Mouse (Mus musculus): Measurements from ENCODE around the gene Xrn2. TPM values are rescaled to one million over a fixed set of nuclear protein-coding genes. Genes with fewer than 3 reads are reported as not detected.
A peak's percentile ranks its signal among the peaks of the same experiment; 100 is the strongest.

Xrn2 gene
- 62.9 and 68.2 TPM in 2 replicates for polyA plus RNA-seq (2015; fragmentation: Nextera tagmentation; extraction: Ambion mirVana)

GRCm38 (mm10) chr2:147012623-147013184 is at the start of gene Xrn2:
TSS of gene Xrn2 (plus strand) at chr2:147012996.
- Histone ChIP-seq H3K9ac (peak within 1 kb of the TSS; percentile 80), H3K36me3 (no peaks in the 10 kb centered on the region), H3K4me2 (peak within 1 kb of the TSS; percentile 66), H3K27ac (peak within 1 kb of the TSS; percentile 99), H3K9me3 (no peaks in the 10 kb centered on the region), H3K4me1 (peaks cover 11% of the 10 kb centered on the region; the same call in 1 of the 2 replicates), H3K27me3 (replicated peaks) (no peaks in the 10 kb centered on the region), H3K4me3 (replicated peaks) (peak within 1 kb of the TSS; percentile 77)
- under 1% methylated on average over 37 of the region's 37 CpGs for WGBS
- ATAC-seq (ENCODE audit: insufficient read depth, low FRiP score, low read depth), result peak; percentile 94

- no peak for ATAC-seq (ENCODE audit: insufficient read depth, low FRiP score, low read depth)
- H3K4me1 ChIP-seq, result no peaks in the 10 kb centered on the region
- H3K27ac ChIP-seq, result no peak overlapping the region
- H3K27me3 ChIP-seq (replicated peaks), result no peaks in the 10 kb centered on the region
- no peaks in the 10 kb centered on the region for H3K9me3 ChIP-seq
- H3K9ac ChIP-seq, result no peak overlapping the region
- no peaks in the 10 kb centered on the region for H3K36me3 ChIP-seq
- 79% methylated on average over 3 of the region's 3 CpGs for WGBS
- H3K4me2 ChIP-seq, result no peak overlapping the region
- H3K4me3 ChIP-seq (replicated peaks), result no peak overlapping the region
Observed at GRCm38 (mm10) chr2:146975024-146975423, 37.8 kb upstream of the Xrn2 start.

GRCm38 (mm10) chr2:146975453-146976028 is 37.3 kb upstream of the Xrn2 start:
- no peaks in the 10 kb centered on the region for H3K36me3 ChIP-seq
- H3K4me2 ChIP-seq, result no peak overlapping the region
- no peak for ATAC-seq (ENCODE audit: insufficient read depth, low FRiP score, low read depth)
- no peak overlapping the region for H3K9ac ChIP-seq
- H3K4me1 ChIP-seq, result no peaks in the 10 kb centered on the region
- H3K27me3 ChIP-seq (replicated peaks), result no peaks in the 10 kb centered on the region
- no peak overlapping the region for H3K27ac ChIP-seq
- H3K9me3 ChIP-seq, result no peaks in the 10 kb centered on the region
- WGBS, result 60% methylated on average over 3 of the region's 3 CpGs
- H3K4me3 ChIP-seq (replicated peaks), result no peak overlapping the region

GRCm38 (mm10) chr2:146982786-146983185 is 30.0 kb upstream of the Xrn2 start:
- WGBS, result 94% methylated on average over 2 of the region's 2 CpGs
- H3K27me3 ChIP-seq (replicated peaks), result no peaks in the 10 kb centered on the region
- no peak for ATAC-seq (ENCODE audit: insufficient read depth, low FRiP score, low read depth)
- H3K36me3 ChIP-seq, result no peaks in the 10 kb centered on the region
- no peaks in the 10 kb centered on the region for H3K4me1 ChIP-seq
- H3K9me3 ChIP-seq, result no peaks in the 10 kb centered on the region
- H3K4me3 ChIP-seq (replicated peaks), result no peak overlapping the region
- H3K9ac ChIP-seq, result no peak overlapping the region
- H3K4me2 ChIP-seq, result no peak overlapping the region
- H3K27ac ChIP-seq, result no peak overlapping the region

GRCm38 (mm10) chr2:146984831-146985230 is 28.0 kb upstream of the Xrn2 start:
- H3K4me3 ChIP-seq (replicated peaks), result no peak overlapping the region
- ATAC-seq (ENCODE audit: insufficient read depth, low FRiP score, low read depth), result no peak
- no peaks in the 10 kb centered on the region for H3K27me3 ChIP-seq (replicated peaks)
- H3K9me3 ChIP-seq, result no peaks in the 10 kb centered on the region
- no peak overlapping the region for H3K9ac ChIP-seq
- H3K4me2 ChIP-seq, result no peak overlapping the region
- WGBS, result 94% methylated on average over 2 of the region's 2 CpGs
- no peak overlapping the region for H3K27ac ChIP-seq
- H3K4me1 ChIP-seq, result no peaks in the 10 kb centered on the region
- H3K36me3 ChIP-seq, result no peaks in the 10 kb centered on the region

GRCm38 (mm10) chr2:146985807-146986206 is 27.0 kb upstream of the Xrn2 start:
- no peak overlapping the region for H3K27ac ChIP-seq
- 72% methylated on average over 1 of the region's 1 CpGs for WGBS

GRCm38 (mm10) chr2:146986429-146986828 is 26.4 kb upstream of the Xrn2 start:
- H3K27me3 ChIP-seq (replicated peaks), result no peaks in the 10 kb centered on the region
- H3K4me3 ChIP-seq (replicated peaks), result no peak overlapping the region
- H3K4me2 ChIP-seq, result no peak overlapping the region
- no peak for ATAC-seq (ENCODE audit: insufficient read depth, low FRiP score, low read depth)
- no peak overlapping the region for H3K9ac ChIP-seq
- H3K9me3 ChIP-seq, result no peaks in the 10 kb centered on the region
- no peaks in the 10 kb centered on the region for H3K36me3 ChIP-seq
- no peak overlapping the region for H3K27ac ChIP-seq
- no peaks in the 10 kb centered on the region for H3K4me1 ChIP-seq

More at GRCm38 (mm10) chr2:146985807-146986206, 27.0 kb upstream of the Xrn2 start:
- Histone ChIP-seq H3K36me3 (no peaks in the 10 kb centered on the region), H3K27me3 (replicated peaks) (no peaks in the 10 kb centered on the region), H3K4me3 (replicated peaks) (no peak overlapping the region), H3K4me2 (no peak overlapping the region), H3K9ac (no peak overlapping the region), H3K9me3 (no peaks in the 10 kb centered on the region), H3K4me1 (no peaks in the 10 kb centered on the region)
- no peak for ATAC-seq (ENCODE audit: insufficient read depth, low FRiP score, low read depth)

GRCm38 (mm10) chr2:147007265-147007664 is 5.5 kb upstream of the Xrn2 start:
- no peak overlapping the region for H3K27ac ChIP-seq
- H3K4me2 ChIP-seq, result no peak overlapping the region
- H3K9ac ChIP-seq, result no peak overlapping the region
- H3K36me3 ChIP-seq, result no peaks in the 10 kb centered on the region
- H3K9me3 ChIP-seq, result no peaks in the 10 kb centered on the region
- no peak overlapping the region for H3K4me3 ChIP-seq (replicated peaks)
- peaks cover 7% of the 10 kb centered on the region; the same call in 1 of the 2 replicates for H3K4me1 ChIP-seq
- H3K27me3 ChIP-seq (replicated peaks), result no peaks in the 10 kb centered on the region
- 85% methylated on average over 2 of the region's 2 CpGs for WGBS
- ATAC-seq (ENCODE audit: insufficient read depth, low FRiP score, low read depth), result no peak

- no peak overlapping the region for H3K27ac ChIP-seq
- no peak overlapping the region for H3K4me2 ChIP-seq
- H3K36me3 ChIP-seq, result no peaks in the 10 kb centered on the region
- H3K9ac ChIP-seq, result no peak overlapping the region
- H3K27me3 ChIP-seq (replicated peaks), result no peaks in the 10 kb centered on the region
- H3K4me3 ChIP-seq (replicated peaks), result no peak overlapping the region
- no peak for ATAC-seq (ENCODE audit: insufficient read depth, low FRiP score, low read depth)
- H3K4me1 ChIP-seq, result peaks cover 7% of the 10 kb centered on the region; the same call in 1 of the 2 replicates
- no peaks in the 10 kb centered on the region for H3K9me3 ChIP-seq
Observed at GRCm38 (mm10) chr2:147009084-147009483, 3.7 kb upstream of the Xrn2 start.

GRCm38 (mm10) chr2:147010141-147010540 is 2.7 kb upstream of the Xrn2 start:
- Histone ChIP-seq H3K4me1 (peaks cover 11% of the 10 kb centered on the region; the same call in 1 of the 2 replicates), H3K36me3 (no peaks in the 10 kb centered on the region), H3K9me3 (no peaks in the 10 kb centered on the region), H3K4me3 (replicated peaks) (no peak overlapping the region), H3K4me2 (no peak overlapping the region), H3K9ac (no peak overlapping the region), H3K27ac (no peak overlapping the region), H3K27me3 (replicated peaks) (no peaks in the 10 kb centered on the region)
- 83% methylated on average over 4 of the region's 4 CpGs for WGBS
- no peak for ATAC-seq (ENCODE audit: insufficient read depth, low FRiP score, low read depth)

- no peaks in the 10 kb centered on the region for H3K36me3 ChIP-seq
- ATAC-seq (ENCODE audit: insufficient read depth, low FRiP score, low read depth), result no peak
- H3K27me3 ChIP-seq (replicated peaks), result no peaks in the 10 kb centered on the region
- no peak overlapping the region for H3K4me3 ChIP-seq (replicated peaks)
- H3K4me2 ChIP-seq, result no peak overlapping the region
- WGBS, result 94% methylated on average over 9 of the region's 9 CpGs
- H3K4me1 ChIP-seq, result peaks cover 11% of the 10 kb centered on the region; the same call in 1 of the 2 replicates
- H3K27ac ChIP-seq, result no peak overlapping the region
- H3K9ac ChIP-seq, result no peak overlapping the region
- H3K9me3 ChIP-seq, result no peaks in the 10 kb centered on the region
Observed at GRCm38 (mm10) chr2:147010952-147011351, 1.8 kb upstream of the Xrn2 start.

- Histone ChIP-seq H3K4me2 (peak overlapping the region; percentile 66), H3K9ac (no peak overlapping the region; the same call in 1 of the 2 replicates), H3K36me3 (no peaks in the 10 kb centered on the region), H3K4me3 (replicated peaks) (peak overlapping the region; percentile 77), H3K27me3 (replicated peaks) (no peaks in the 10 kb centered on the region), H3K4me1 (peaks cover 11% of the 10 kb centered on the region; the same call in 1 of the 2 replicates), H3K9me3 (no peaks in the 10 kb centered on the region), H3K27ac (peak overlapping the region; percentile 99)
- ATAC-seq (ENCODE audit: insufficient read depth, low FRiP score, low read depth), result no peak
- WGBS, result 53% methylated on average over 3 of the region's 3 CpGs
Observed at GRCm38 (mm10) chr2:147011474-147012140, 1.2 kb upstream of the Xrn2 start.
